Mouse (Mus musculus) hindbrain, embryonic 11.5 days (tissue): Measurements from ENCODE around the gene Tmem247. TPM values are rescaled to one million over a fixed set of nuclear protein-coding genes. Genes with fewer than 3 reads are reported as not detected.
A peak's percentile ranks its signal among the peaks of the same experiment; 100 is the strongest.

Experiments
- ATAC-seq: fragments of 200-750 bp; cut with Nextera tagmentation; 2 replicates; pipeline ENCODE4 v1.8.0; 2017; ENCODE audit warnings: mild to moderate bottlenecking, moderate TSS enrichment, moderate library complexity; ENCODE audit not compliant: low FRiP score
- DNase-seq: peaks from one replicate; pipeline ENCODE4 v3.0.0-alpha.2; 2015; ENCODE audit warnings: low spot score
- H3K27ac ChIP-seq: fragments of 300-500 bp; sonication (generic); 2 replicates; pipeline ENCODE4 v1.5.1; 2014; ENCODE audit warnings: mild to moderate bottlenecking, low read depth, low read length
- H3K27me3 ChIP-seq: fragments of 300-500 bp; sonication (generic); 2 replicates; pipeline ENCODE4 v1.6.1; 2014; ENCODE audit warnings: mild to moderate bottlenecking, low read length, moderate library complexity, mixed read lengths; ENCODE audit not compliant: control insufficient read depth, insufficient read depth
- H3K36me3 ChIP-seq: fragments of 300-500 bp; sonication (generic); 2 replicates; pipeline ENCODE4 v1.6.1; 2014; ENCODE audit warnings: mild to moderate bottlenecking, low read length, moderate library complexity, mixed read lengths; ENCODE audit not compliant: control insufficient read depth, insufficient read depth
- H3K4me1 ChIP-seq: fragments of 300-500 bp; sonication (generic); replicated peaks from 2 replicates; pipeline ENCODE4 v1.6.1; 2014; ENCODE audit warnings: low read length, mixed read lengths; ENCODE audit not compliant: control insufficient read depth, insufficient read depth
- H3K4me2 ChIP-seq: fragments of 300-500 bp; sonication (generic); replicated peaks from 2 replicates; pipeline ENCODE4 v1.6.1; 2014; ENCODE audit warnings: mild to moderate bottlenecking, low read depth, low read length
- H3K4me3 ChIP-seq: fragments of 300-500 bp; sonication (generic); 2 replicates; pipeline ENCODE4 v1.5.1; 2014; ENCODE audit warnings: low read depth, low read length
- H3K9ac ChIP-seq: fragments of 300-500 bp; sonication (generic); 2 replicates; pipeline ENCODE4 v1.6.1; 2014; ENCODE audit warnings: low read depth, low read length
- H3K9me3 ChIP-seq: fragments of 300-500 bp; sonication (generic); 2 replicates; pipeline ENCODE4 v1.6.1; 2016; ENCODE audit warnings: low read length; ENCODE audit not compliant: control insufficient read depth
- WGBS: fragments of 180-500 bp; shearing (Covaris S2); extraction: QIAGEN DNeasy Blood & Tissue Kit; methylation state at CpG from one replicate; pipeline ENCODE4 v1.1.7; 2014; 5-methylcytosine and 5-hydroxymethylcytosine counted together
- polyA plus RNA-seq: library from polyadenylated mRNA; unstranded; fragments of >200 nt; fragmentation: Nextera tagmentation; extraction: Ambion mirVana; gene quantifications from 2 replicates; pipeline ENCODE4 v1.2.1, GENCODE M21; 2014

Tmem247 gene
- polyA plus RNA-seq, 1 experiment from 2014 or later, result not detected

GRCm38 (mm10) chr17:86899821-86900220, 17.3 kb upstream of the Tmem247 start:
- DNase-seq, result no peak
- Histone ChIP-seq H3K36me3 (no peaks in the 10 kb centered on the region), H3K9me3 (no peaks in the 10 kb centered on the region), H3K27me3 (no peaks in the 10 kb centered on the region), H3K4me2 (no peak overlapping the region), H3K9ac (no peak overlapping the region), H3K27ac (no peak overlapping the region), H3K4me3 (no peak overlapping the region), H3K4me1 (no peaks in the 10 kb centered on the region)
- no peak for ATAC-seq
- WGBS, result 89% methylated on average over 5 of the region's 5 CpGs

- Histone ChIP-seq H3K4me1 (no peaks in the 10 kb centered on the region; the same call in 1 of the 2 replicates), H3K27ac (no peak overlapping the region), H3K27me3 (no peaks in the 10 kb centered on the region), H3K9ac (no peak overlapping the region), H3K4me2 (no peak overlapping the region), H3K36me3 (no peaks in the 10 kb centered on the region), H3K4me3 (no peak overlapping the region), H3K9me3 (no peaks in the 10 kb centered on the region)
- DNase-seq, result no peak
- WGBS, result 83% methylated on average over 5 of the region's 5 CpGs
- ATAC-seq, result no peak
These were observed 16.6 kb upstream of the Tmem247 start for GRCm38 (mm10) chr17:86900564-86900963.

GRCm38 (mm10) chr17:86902399-86903067, 14.6 kb upstream of the Tmem247 start:
- no peak overlapping the region for H3K4me2 ChIP-seq
- 88% methylated on average over 14 of the region's 14 CpGs for WGBS
- no peaks in the 10 kb centered on the region; the same call in 1 of the 2 replicates for H3K4me1 ChIP-seq
- no peaks in the 10 kb centered on the region for H3K27me3 ChIP-seq
- DNase-seq (no peak), ATAC-seq (no peak)
- H3K36me3 ChIP-seq, result no peaks in the 10 kb centered on the region
- H3K27ac ChIP-seq, result no peak overlapping the region
- H3K9me3 ChIP-seq, result no peaks in the 10 kb centered on the region
- H3K9ac ChIP-seq, result no peak overlapping the region
- no peak overlapping the region for H3K4me3 ChIP-seq

GRCm38 (mm10) chr17:86903596-86903995, 13.6 kb upstream of the Tmem247 start:
- no peak overlapping the region for H3K4me3 ChIP-seq
- H3K36me3 ChIP-seq, result no peaks in the 10 kb centered on the region
- H3K9ac ChIP-seq, result no peak overlapping the region
- H3K27me3 ChIP-seq, result no peaks in the 10 kb centered on the region
- 28% methylated on average over 7 of the region's 7 CpGs for WGBS
- DNase-seq, result peak; percentile 20
- H3K4me1 ChIP-seq, result no peaks in the 10 kb centered on the region; the same call in 1 of the 2 replicates
- H3K9me3 ChIP-seq, result no peaks in the 10 kb centered on the region
- no peak overlapping the region for H3K4me2 ChIP-seq
- ATAC-seq, result peak; percentile 34
- H3K27ac ChIP-seq, result no peak overlapping the region

- 84% methylated on average over 3 of the region's 3 CpGs for WGBS
- DNase-seq (no peak), ATAC-seq (no peak)
- Histone ChIP-seq H3K9me3 (no peaks in the 10 kb centered on the region), H3K36me3 (no peaks in the 10 kb centered on the region), H3K4me1 (no peaks in the 10 kb centered on the region; the same call in 1 of the 2 replicates), H3K27ac (no peak overlapping the region), H3K27me3 (no peaks in the 10 kb centered on the region), H3K9ac (no peak overlapping the region), H3K4me3 (no peak overlapping the region), H3K4me2 (no peak overlapping the region)
These were observed 12.9 kb upstream of the Tmem247 start for GRCm38 (mm10) chr17:86904206-86904605.

- no peak overlapping the region for H3K4me3 ChIP-seq
- no peaks in the 10 kb centered on the region for H3K36me3 ChIP-seq
- no peak for ATAC-seq
- no peaks in the 10 kb centered on the region for H3K9me3 ChIP-seq
- 18% methylated on average over 19 of the region's 19 CpGs for WGBS
- H3K27ac ChIP-seq, result 0 out of 2 replicates have a peak overlapping the region, but pooled peaks have one; percentile 20
- no peaks in the 10 kb centered on the region; the same call in 1 of the 2 replicates for H3K4me1 ChIP-seq
- H3K4me2 ChIP-seq, result 0 out of 2 replicates have a peak overlapping the region, but pooled peaks have one; percentile 7
- H3K9ac ChIP-seq, result no peak overlapping the region
- peak; percentile 68 for DNase-seq
- no peaks in the 10 kb centered on the region for H3K27me3 ChIP-seq
These were observed 11.6 kb upstream of the Tmem247 start for GRCm38 (mm10) chr17:86905297-86906135.

GRCm38 (mm10) chr17:86906136-86906461, 11.0 kb upstream of the Tmem247 start:
- DNase-seq (peak; percentile 92), ATAC-seq (no peak)
- H3K4me3 ChIP-seq, result no peak overlapping the region
- no peaks in the 10 kb centered on the region for H3K9me3 ChIP-seq
- no peak overlapping the region for H3K4me2 ChIP-seq
- no peaks in the 10 kb centered on the region; the same call in 1 of the 2 replicates for H3K4me1 ChIP-seq
- H3K27me3 ChIP-seq, result no peaks in the 10 kb centered on the region
- H3K27ac ChIP-seq, result no peak overlapping the region
- WGBS, result 7% methylated on average over 9 of the region's 9 CpGs
- H3K9ac ChIP-seq, result no peak overlapping the region
- H3K36me3 ChIP-seq, result no peaks in the 10 kb centered on the region

GRCm38 (mm10) chr17:86906601-86907000, 10.5 kb upstream of the Tmem247 start:
- Histone ChIP-seq H3K4me2 (no peak overlapping the region), H3K4me1 (no peaks in the 10 kb centered on the region; the same call in 1 of the 2 replicates), H3K9me3 (no peaks in the 10 kb centered on the region), H3K27me3 (no peaks in the 10 kb centered on the region), H3K4me3 (no peak overlapping the region), H3K36me3 (no peaks in the 10 kb centered on the region), H3K27ac (no peak overlapping the region), H3K9ac (no peak overlapping the region)
- peak; percentile 39 for DNase-seq
- no peak for ATAC-seq
- WGBS, result 42% methylated on average over 6 of the region's 6 CpGs
